Mouse (Mus musculus) forebrain, embryonic 11.5 days (tissue): Measurements from ENCODE around the gene Olfr1417. TPM values are rescaled to one million over a fixed set of nuclear protein-coding genes. Genes with fewer than 3 reads are reported as not detected.
A peak's percentile ranks its signal among the peaks of the same experiment; 100 is the strongest.

Experiments
- ATAC-seq: fragments of 200-750 bp; cut with Nextera tagmentation; replicated peaks from 2 replicates; pipeline ENCODE4 v1.8.0; 2017; ENCODE audit warnings: moderate TSS enrichment; ENCODE audit not compliant: low FRiP score
- DNase-seq: peaks from one replicate; pipeline ENCODE4 v3.0.0-alpha.2; 2017; ENCODE audit warnings: low spot score
- H3K27ac ChIP-seq: fragments of 300-500 bp; sonication (generic); 2 replicates; pipeline ENCODE4 v1.5.1; 2014; ENCODE audit warnings: low read depth, low read length
- H3K27me3 ChIP-seq: fragments of 300-500 bp; sonication (generic); 2 replicates; pipeline ENCODE4 v1.6.1; 2014; ENCODE audit warnings: mild to moderate bottlenecking, low read length, mixed read lengths; ENCODE audit not compliant: control insufficient read depth, insufficient read depth
- H3K36me3 ChIP-seq: fragments of 300-500 bp; sonication (generic); 2 replicates; pipeline ENCODE4 v1.6.1; 2014; ENCODE audit warnings: mild to moderate bottlenecking, low read length, moderate library complexity, mixed read lengths; ENCODE audit not compliant: control insufficient read depth, insufficient read depth
- H3K4me1 ChIP-seq: fragments of 300-500 bp; sonication (generic); replicated peaks from 2 replicates; pipeline ENCODE4 v1.6.1; 2014; ENCODE audit warnings: low read length, mixed read lengths; ENCODE audit not compliant: control insufficient read depth, insufficient read depth
- H3K4me2 ChIP-seq: fragments of 300-500 bp; sonication (generic); 2 replicates; pipeline ENCODE4 v1.6.1; 2014; ENCODE audit warnings: low read depth, mild to moderate bottlenecking, low read length, moderate library complexity, mixed read lengths; ENCODE audit not compliant: severe bottlenecking
- H3K4me3 ChIP-seq: fragments of 300-500 bp; sonication (generic); 2 replicates; pipeline ENCODE4 v1.5.1; 2014; ENCODE audit warnings: low read depth, low read length
- H3K9ac ChIP-seq: fragments of 300-500 bp; sonication (generic); 2 replicates; pipeline ENCODE4 v1.6.1; 2014; ENCODE audit warnings: low read length
- H3K9me3 ChIP-seq: fragments of 300-500 bp; sonication (generic); 2 replicates; pipeline ENCODE4 v1.6.1; 2016; ENCODE audit warnings: low read length, mixed read lengths; ENCODE audit not compliant: control insufficient read depth
- WGBS: fragments of 180-500 bp; shearing (Covaris S2); extraction: QIAGEN DNeasy Blood & Tissue Kit; methylation state at CpG from one replicate; pipeline ENCODE4 v1.1.7; 2014; 5-methylcytosine and 5-hydroxymethylcytosine counted together
- polyA plus RNA-seq: library from polyadenylated mRNA; unstranded; fragments of >200 nt; fragmentation: Nextera tagmentation; extraction: Ambion mirVana; gene quantifications from 2 replicates; pipeline ENCODE4 v1.2.1, GENCODE M21; 2014

Gene Olfr1417
- polyA plus RNA-seq, 1 experiment from 2014 or later = not detected

DNA sequence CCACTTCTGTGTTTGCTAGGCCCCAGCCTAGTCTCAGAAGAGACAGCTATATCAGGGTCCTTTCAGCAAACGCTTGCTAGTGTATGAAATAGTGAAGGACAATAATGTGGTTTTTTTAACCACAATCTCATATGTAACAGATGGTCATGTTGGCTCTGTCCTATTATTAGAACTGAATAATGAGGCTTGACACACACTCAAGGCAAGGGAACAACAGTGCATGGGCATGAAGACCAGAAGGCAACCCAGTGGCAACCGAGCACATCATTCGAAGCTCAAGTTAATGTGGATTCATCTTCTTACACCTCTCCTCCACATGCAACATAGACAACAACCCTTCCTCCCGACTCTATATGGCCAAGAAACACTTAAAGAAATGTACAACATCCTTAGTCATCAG lies 7.3 kb upstream of the Olfr1417 start:
- WGBS = 87% methylated on average over 4 of the region's 4 CpGs
- H3K27ac ChIP-seq = no peak overlapping the region
- no peaks in the 10 kb centered on the region for H3K4me1 ChIP-seq
- H3K27me3 ChIP-seq = no peaks in the 10 kb centered on the region
- H3K4me2 ChIP-seq = no peak overlapping the region
- no peak for ATAC-seq
- no peaks in the 10 kb centered on the region for H3K36me3 ChIP-seq
- DNase-seq = no peak
- H3K9ac ChIP-seq = no peak overlapping the region
- no peaks in the 10 kb centered on the region for H3K9me3 ChIP-seq
- no peak overlapping the region for H3K4me3 ChIP-seq

GRCm38 (mm10) chr19:11823346-11824065 lies 15.5 kb downstream of the Olfr1417 start:
- DNase-seq = no peak
- Histone ChIP-seq H3K27ac (no peak overlapping the region), H3K4me2 (no peak overlapping the region), H3K9ac (no peak overlapping the region), H3K9me3 (no peaks in the 10 kb centered on the region), H3K4me3 (no peak overlapping the region), H3K4me1 (peaks cover under 1% of the 10 kb centered on the region; the same call in 1 of the 2 replicates), H3K27me3 (peaks cover 8% of the 10 kb centered on the region; the same call in 1 of the 2 replicates), H3K36me3 (no peaks in the 10 kb centered on the region)
- no peak for ATAC-seq
- 25% methylated on average over 4 of the region's 4 CpGs for WGBS

DNA sequence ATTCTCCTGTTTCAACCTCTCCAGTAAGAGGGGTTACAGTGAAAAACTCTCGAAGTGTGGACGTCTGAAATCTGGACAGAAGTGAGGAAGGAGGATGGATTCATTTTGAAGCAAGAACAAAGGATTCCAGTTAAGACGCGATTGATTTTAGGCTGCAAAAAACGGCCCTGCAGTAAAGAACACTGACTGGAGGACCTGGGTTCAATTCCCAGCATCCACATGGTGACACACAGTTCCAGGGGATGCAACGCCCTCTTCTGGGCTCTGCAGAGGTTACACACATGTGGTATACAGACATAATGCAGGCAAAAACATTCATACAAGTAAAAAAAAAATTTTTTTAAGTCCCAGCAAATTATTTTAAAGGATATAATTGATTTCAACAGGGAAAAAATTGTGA lies 18.8 kb downstream of the Olfr1417 start:
- ATAC-seq (0 out of 2 replicates have a peak, but pooled peaks have one; percentile 11), DNase-seq (peak; percentile 54)
- Histone ChIP-seq H3K27ac (no peak overlapping the region), H3K9me3 (no peaks in the 10 kb centered on the region), H3K36me3 (no peaks in the 10 kb centered on the region), H3K27me3 (peaks cover 16% of the 10 kb centered on the region), H3K4me3 (no peak overlapping the region), H3K4me2 (peak overlapping the region; percentile 96; the same call in 1 of the 2 replicates), H3K4me1 (peaks cover 2% of the 10 kb centered on the region; the same call in 1 of the 2 replicates), H3K9ac (no peak overlapping the region)
- 35% methylated on average over 6 of the region's 6 CpGs for WGBS

DNA sequence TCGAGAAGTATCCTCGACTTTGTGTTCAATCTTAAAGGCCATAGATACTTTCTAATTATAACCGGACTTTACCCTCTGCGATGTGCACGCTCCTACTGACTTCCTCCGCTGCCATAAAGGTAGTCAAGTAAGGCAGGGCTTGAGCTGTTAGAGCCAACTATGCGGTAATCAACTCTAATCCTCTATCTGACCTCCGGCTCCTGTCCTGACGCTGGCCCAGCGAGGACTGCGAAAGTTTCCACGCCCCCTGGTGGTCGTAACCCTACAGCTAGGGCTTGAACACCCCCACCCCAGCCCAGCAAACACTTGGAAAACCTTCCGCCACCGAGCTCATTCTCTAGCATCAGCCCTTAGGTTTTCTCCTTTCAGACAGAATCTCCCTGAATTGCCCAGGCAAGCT lies 19.2 kb downstream of the Olfr1417 start:
- Histone ChIP-seq H3K9ac (no peak overlapping the region), H3K27me3 (peaks cover 16% of the 10 kb centered on the region), H3K36me3 (no peaks in the 10 kb centered on the region), H3K9me3 (no peaks in the 10 kb centered on the region), H3K4me2 (peak overlapping the region; percentile 96), H3K4me1 (peaks cover 2% of the 10 kb centered on the region; the same call in 1 of the 2 replicates), H3K27ac (no peak overlapping the region), H3K4me3 (peak overlapping the region; percentile 61)
- 1% methylated on average over 15 of the region's 15 CpGs for WGBS
- ATAC-seq (peak; percentile 85), DNase-seq (peak; percentile 92)

GRCm38 (mm10) chr19:11819143-11819700 lies 19.8 kb downstream of the Olfr1417 start, which contains the start of gene Stx3:
Stx3 (minus strand) TSS chr19:11819403.
- WGBS = under 1% methylated on average over 20 of the region's 20 CpGs
- peak within 1 kb of the TSS; percentile 61 for H3K4me3 ChIP-seq
- H3K9me3 ChIP-seq = no peaks in the 10 kb centered on the region
- peak; percentile 20 for ATAC-seq
- DNase-seq = peak; percentile 57
- H3K36me3 ChIP-seq = no peaks in the 10 kb centered on the region
- peaks cover 2% of the 10 kb centered on the region; the same call in 1 of the 2 replicates for H3K4me1 ChIP-seq
- H3K27ac ChIP-seq = no peak within 1 kb of the TSS
- H3K27me3 ChIP-seq = peaks cover 16% of the 10 kb centered on the region
- peak within 1 kb of the TSS; percentile 49 for H3K9ac ChIP-seq
- H3K4me2 ChIP-seq = peak within 1 kb of the TSS; percentile 96

DNA sequence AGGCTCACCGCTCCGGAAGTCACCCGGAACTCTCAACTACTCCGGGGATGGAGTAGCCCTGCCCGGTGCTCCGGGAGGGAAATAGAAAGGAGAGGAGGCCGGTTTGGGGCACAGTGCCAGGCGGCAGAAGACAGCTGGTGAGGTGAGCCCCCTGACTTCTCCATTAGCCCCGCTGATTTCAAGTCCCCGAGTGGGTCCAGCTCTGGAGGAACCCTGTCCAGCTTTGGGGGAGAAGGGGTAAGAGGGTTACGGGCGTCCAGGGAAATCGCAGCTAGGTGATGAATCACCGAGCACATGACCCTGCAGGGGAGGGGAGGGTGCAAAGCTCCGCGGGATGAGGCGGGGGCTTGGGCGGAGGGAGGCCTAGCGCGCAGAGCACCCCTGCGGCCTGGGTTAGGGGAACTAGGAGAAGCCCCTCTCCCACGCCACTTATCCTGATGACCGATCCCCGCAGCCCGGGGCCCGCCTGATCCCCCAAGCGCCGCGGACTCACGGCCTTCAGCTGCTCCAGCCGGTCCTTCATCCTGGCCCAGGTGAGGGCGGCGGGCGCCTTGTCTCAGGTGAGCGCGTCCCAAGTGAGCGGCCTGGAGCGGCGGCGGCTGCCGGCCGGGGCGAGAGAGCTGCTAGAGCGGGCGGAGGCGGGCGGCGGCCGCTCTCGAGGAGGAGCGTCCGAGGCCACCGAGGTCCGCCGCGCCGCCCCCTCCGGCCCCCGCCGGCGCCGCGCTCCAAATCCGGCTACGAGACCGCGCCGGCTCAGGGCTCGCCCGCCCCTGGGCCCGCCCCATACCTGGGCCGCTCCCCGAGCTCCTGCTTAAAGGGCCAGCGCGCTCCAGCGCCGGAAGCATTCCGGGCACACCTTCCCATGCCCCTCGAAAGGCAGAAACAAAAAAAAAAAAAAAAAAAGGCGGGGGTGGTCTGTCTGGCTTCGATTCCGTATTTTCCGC lies 20.5 kb downstream of the Olfr1417 start:
- ATAC-seq (peak; percentile 66), DNase-seq (peak; percentile 75)
- Histone ChIP-seq H3K9me3 (no peaks in the 10 kb centered on the region), H3K4me3 (peak overlapping the region; percentile 61), H3K27ac (no peak overlapping the region), H3K9ac (peak overlapping the region; percentile 49), H3K27me3 (peaks cover 16% of the 10 kb centered on the region), H3K4me2 (peak overlapping the region; percentile 96), H3K4me1 (peaks cover 2% of the 10 kb centered on the region; the same call in 1 of the 2 replicates), H3K36me3 (no peaks in the 10 kb centered on the region)
- WGBS = under 1% methylated on average over 59 of the region's 83 CpGs

DNA sequence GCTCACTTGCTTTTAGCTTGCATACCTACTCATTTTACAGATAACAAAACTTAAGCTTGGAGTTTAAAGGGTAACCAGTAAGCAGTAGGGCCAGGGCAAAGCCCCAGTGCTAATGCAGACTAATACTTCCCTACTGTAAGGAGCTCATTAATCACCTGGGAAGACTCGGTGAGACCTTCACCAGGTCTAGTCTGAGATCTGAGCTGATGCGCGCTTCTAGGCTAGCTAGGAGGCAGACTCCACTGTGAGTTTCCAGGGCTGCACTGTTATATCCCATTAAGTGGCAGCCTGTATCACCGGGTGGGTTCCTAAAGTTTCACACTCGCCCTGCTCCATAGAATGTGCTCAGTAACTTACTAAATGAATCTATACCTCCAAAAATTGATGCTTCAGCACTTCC lies 21.4 kb downstream of the Olfr1417 start:
- Histone ChIP-seq H3K4me3 (peak overlapping the region; percentile 61; the same call in 1 of the 2 replicates), H3K9me3 (no peaks in the 10 kb centered on the region), H3K4me2 (no peak overlapping the region), H3K4me1 (peaks cover 2% of the 10 kb centered on the region; the same call in 1 of the 2 replicates), H3K27ac (no peak overlapping the region), H3K9ac (no peak overlapping the region), H3K36me3 (no peaks in the 10 kb centered on the region), H3K27me3 (peaks cover 16% of the 10 kb centered on the region)
- DNase-seq = no peak
- no peak for ATAC-seq
- WGBS = 11% methylated on average over 5 of the region's 5 CpGs

- WGBS = 57% methylated on average over 6 of the region's 6 CpGs
- Histone ChIP-seq H3K9ac (no peak overlapping the region), H3K4me1 (peaks cover 5% of the 10 kb centered on the region; the same call in 1 of the 2 replicates), H3K27ac (no peak overlapping the region), H3K27me3 (peaks cover 16% of the 10 kb centered on the region), H3K4me3 (no peak overlapping the region), H3K4me2 (no peak overlapping the region), H3K9me3 (no peaks in the 10 kb centered on the region), H3K36me3 (no peaks in the 10 kb centered on the region)
- DNase-seq (no peak), ATAC-seq (no peak)
These were observed 22.3 kb downstream of the Olfr1417 start for GRCm38 (mm10) chr19:11816706-11817105.
